Mouse (Mus musculus): Measurements from ENCODE around the gene Hcfc2.

Hcfc2 gene

DNA sequence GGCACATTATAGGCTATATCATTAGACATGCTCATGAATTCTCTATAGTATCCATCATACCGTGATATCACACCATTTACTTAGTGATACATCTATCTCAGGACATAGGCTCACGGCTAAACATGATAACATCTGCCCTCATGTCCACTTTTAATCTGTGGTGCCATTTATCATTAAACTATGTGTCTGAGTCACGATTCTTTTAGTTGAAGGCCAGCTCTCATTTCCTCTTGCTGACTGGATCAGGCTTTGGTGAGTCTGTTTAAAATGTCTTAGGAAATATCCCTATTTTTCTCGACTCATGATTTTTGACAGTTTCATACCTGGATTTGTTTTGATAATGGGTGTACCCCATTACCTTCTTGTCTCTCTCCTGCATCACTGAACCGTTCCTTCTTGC lies at the start of gene Hcfc2:
Gene Hcfc2, plus strand, starts transcription at position 205 of the 400 bp plus-strand sequence.
- no peak for DNase-seq (ENCODE audit: low spot score)

- no peak for DNase-seq (ENCODE audit: low spot score)
Observed at GRCm38 (mm10) chr10:82647205-82647811, 48.7 kb upstream of the Hcfc2 start.

DNA sequence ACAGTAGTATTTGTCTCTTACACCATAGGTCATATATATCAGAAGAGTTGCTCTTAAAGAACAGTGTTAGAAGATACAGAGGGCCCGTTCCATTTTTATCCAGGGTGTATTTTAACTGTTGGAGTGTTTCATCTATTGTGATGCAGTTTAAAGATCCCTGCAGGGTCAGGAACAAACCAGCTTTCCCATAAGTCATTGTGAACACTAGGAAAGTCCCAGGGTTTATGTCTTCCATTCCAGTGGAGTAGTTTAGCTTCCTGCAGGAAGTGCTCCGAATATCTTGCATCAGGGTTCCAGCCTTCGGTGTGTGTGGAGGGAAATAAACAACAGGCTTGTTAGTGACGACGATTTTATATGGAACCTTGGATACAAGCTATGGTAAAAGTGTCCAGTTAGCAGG lies 44.7 kb upstream of the Hcfc2 start:
- no peak for DNase-seq (ENCODE audit: low spot score)

DNA sequence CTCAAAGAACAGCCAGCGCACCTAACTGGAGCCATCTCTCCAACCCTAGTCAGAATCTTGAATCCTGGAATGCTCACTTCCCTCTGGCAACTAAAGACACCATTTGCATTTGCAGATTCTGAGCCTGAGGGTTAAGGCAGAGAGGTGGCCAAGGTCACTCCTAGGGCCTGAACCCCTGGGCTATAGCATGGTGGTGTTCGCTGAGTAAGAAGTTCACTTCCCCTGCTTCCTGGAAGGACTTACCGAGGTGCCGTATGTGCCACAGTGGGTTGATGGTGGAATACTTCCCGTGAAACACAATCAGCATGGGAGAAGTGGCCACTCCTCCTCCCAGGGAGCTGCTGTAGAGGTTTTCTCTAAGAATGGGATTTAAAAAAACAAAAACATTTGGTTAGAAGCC lies 43.3 kb upstream of the Hcfc2 start:
- DNase-seq (ENCODE audit: low spot score) = no peak

- DNase-seq (ENCODE audit: low spot score) = no peak
Observed at GRCm38 (mm10) chr10:82654581-82654980, 41.4 kb upstream of the Hcfc2 start.

DNA sequence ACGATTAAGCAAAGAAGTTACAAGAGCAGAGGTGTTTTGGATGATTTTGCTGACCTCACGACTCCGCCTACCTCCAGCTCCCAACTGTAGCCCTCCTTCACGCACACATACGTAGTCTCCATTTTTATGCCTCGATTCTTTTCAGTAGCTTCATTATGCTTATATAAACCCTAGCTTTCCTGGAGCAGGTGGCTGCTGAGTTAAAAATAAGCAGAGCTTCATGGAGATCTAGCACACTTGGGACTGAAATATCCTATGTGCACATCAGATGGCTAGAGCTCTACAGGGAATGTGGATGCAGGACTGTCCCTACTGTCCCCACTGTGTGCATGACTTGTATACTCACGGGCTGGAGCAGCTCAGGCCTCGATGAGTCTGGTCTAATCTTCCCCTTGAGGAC lies 34.1 kb upstream of the Hcfc2 start:
- no peak for DNase-seq (ENCODE audit: low spot score)

- peak; percentile 69 for DNase-seq (ENCODE audit: low spot score)
Observed at GRCm38 (mm10) chr10:82662267-82662990, 33.5 kb upstream of the Hcfc2 start.

- no peak for DNase-seq (ENCODE audit: low spot score)
Observed at GRCm38 (mm10) chr10:82663289-82663688, 32.7 kb upstream of the Hcfc2 start.

DNA sequence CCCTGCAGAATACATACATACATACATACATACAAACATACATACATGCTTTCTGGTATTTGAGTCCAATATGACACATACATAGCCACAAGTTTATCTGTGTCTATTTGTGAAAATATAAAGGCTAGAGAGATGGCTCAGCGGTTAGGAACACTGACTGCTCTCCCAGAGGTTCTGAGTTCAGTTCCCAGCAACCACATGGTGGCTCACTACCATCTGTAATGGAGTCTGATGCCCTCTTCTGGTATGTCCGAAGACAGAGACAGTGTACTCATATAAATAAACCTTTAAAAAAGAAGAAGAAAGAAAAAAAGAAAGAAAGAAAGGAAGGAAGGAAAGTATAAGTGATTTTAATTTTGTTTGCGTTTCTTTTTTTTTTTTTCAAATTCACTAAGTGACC lies 30.0 kb upstream of the Hcfc2 start:
- DNase-seq (ENCODE audit: low spot score) = no peak

- peak; percentile 93 for DNase-seq (ENCODE audit: low spot score)
Observed at GRCm38 (mm10) chr10:82666436-82667234, 29.3 kb upstream of the Hcfc2 start.

GRCm38 (mm10) chr10:82670205-82670604 lies 25.8 kb upstream of the Hcfc2 start:
- no peak for DNase-seq (ENCODE audit: low spot score)

GRCm38 (mm10) chr10:82676949-82677348 lies 19.0 kb upstream of the Hcfc2 start:
- no peak for DNase-seq (ENCODE audit: low spot score)

- no peak for DNase-seq (ENCODE audit: low spot score)
Observed at GRCm38 (mm10) chr10:82680769-82681168, 15.2 kb upstream of the Hcfc2 start.

- no peak for DNase-seq (ENCODE audit: low spot score)
Observed at GRCm38 (mm10) chr10:82681639-82682038, 14.3 kb upstream of the Hcfc2 start.

DNA sequence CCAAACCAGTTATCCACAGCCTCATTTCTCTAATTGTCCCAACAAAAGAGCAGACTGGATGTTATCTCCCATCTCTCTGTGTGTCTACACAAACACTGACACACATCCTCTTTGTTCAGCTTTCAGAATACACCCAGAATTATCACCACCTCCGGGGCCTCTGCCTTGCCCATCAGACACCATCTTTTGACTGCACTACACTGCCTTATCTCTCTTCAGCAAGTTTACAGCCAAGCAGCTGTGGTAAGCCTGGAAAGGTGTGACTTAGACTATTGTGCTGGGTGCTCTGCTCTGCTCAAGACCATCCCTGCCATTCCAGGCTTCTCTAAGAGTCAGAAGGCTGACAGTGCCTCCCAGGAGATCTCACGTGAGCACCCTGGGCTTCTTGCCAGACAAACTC lies 10.5 kb upstream of the Hcfc2 start:
- no peak for DNase-seq (ENCODE audit: low spot score)

DNA sequence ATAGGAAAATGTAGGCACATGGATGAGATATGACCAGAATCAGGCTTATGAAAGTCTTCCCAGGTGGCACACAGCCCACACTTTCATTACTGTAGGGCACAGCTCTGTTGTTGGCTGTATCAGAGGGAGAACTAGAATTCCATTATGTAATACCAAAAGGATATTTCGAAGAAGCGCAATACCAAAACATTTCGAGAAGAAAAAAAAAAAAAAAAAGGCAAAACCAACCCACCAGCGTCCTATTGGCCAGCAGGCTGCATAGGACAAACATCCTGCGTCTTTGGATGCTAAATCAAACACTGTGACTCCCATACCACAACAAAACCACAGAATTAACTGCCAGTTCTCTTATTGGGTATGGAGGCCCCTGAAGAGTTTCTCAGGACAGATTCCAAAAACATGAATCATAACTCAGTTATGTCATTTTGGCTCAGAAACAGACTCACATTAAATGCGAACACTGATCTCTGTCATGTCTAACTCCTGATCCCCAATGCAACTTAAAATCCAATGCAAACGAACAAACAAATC lies 6.2 kb upstream of the Hcfc2 start:
- no peak for DNase-seq (ENCODE audit: low spot score)

- no peak for DNase-seq (ENCODE audit: low spot score)
Observed at GRCm38 (mm10) chr10:82690494-82690893, 5.5 kb upstream of the Hcfc2 start, which contains the start of gene Glt8d2. Glt8d2 (minus strand) TSS chr10:82690650.

GRCm38 (mm10) chr10:82696453-82697079 lies 606 bp downstream of the Hcfc2 start:
- no peak for DNase-seq (ENCODE audit: low spot score)

DNA sequence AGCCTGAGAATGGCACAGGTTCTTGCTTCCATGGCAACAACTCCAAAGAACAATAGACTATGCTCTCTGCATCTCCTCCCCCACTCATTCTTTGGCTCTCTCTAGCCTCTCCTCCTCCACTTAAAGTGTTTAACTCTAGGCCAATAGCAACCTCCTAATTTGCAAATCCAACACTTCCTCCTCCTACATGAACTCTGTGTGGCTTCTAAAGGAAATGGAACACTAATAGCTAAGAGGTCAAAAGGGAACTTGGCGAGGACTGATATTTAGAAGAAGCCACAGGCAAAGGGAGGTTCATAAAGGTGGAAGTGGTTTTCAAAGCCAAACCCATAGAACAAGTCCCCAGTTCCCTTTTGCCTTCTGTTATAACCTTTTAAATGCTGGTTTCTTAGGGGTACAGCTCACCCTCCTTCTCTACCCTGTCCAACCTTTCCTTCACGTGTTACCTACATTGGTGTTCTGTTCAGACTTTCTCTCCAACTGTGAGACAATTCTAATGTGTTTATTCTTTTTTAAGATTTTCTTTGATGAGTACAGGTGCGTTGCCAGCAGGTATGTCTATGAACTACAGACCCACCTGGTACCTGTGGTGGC lies 1.4 kb downstream of the Hcfc2 start:
- no peak for DNase-seq (ENCODE audit: low spot score)

DNA sequence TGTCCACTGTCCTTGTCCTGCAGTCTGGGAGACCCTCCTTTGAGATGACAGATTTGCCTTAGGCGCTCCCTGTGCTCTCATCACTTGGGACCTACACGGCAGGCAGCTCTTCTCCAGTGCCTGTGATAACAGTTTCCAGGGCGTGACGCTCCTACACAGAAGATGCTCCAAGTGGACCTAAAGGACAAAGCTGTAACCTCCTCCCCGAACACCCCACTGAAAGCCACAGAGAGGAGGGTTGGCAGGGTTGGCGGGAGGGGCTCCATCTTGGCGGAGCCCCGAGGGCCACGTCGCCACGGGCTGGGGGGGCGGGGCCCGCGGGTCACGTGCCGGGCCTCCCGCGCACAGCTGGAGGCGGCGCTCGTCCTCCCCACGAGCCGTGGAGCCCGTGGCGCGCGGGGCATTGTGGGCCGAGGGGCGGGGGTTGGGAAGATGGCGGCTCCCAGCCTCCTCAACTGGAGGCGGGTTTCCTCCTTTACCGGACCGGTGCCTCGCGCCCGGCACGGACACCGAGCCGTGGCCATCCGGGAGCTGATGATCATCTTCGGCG lies 2.8 kb downstream of the Hcfc2 start:
- DNase-seq (ENCODE audit: low spot score) = no peak

DNA sequence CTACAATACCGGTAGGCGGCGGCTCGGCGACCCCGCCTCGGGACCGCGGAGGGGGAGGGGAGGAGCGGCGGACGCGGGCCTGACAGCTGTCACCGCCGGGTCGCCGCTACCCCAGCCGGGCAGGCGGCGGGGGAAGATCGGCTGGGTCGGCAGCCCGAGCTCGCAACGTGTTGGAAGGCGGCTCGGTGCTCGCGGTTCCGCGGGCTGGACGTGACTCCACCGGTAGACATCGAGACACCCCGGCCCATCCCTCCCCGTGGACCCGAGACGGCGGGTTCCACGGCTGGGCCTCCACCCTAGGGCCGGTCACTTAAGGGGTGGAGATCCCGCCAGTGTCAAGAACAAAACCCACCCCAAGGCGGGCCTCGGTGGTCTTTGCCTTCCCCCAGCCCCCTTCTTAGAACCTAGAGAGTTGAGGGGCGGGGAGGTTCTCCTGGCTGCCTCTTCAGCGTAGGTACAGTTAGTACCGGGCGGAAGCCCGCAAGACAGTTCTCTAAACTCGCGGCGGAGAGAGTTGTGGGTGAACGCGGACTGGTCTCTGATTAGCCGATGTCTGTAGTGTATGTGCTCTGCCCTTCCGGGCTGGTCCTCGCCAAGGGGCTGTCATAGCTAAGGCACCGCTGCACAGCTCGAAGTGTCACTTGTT lies 3.5 kb downstream of the Hcfc2 start:
- no peak for DNase-seq (ENCODE audit: low spot score)
